Mouse (Mus musculus) ES-Bruce4 (cell line): ENCODE measurements around the gene F7.

Experiments used
- CTCF ChIP-seq: IDR thresholded peaks from one replicate; pipeline ENCODE4 v1.8.1; 2011; ENCODE audit warnings: low read depth, low read length
- EP300 ChIP-seq: IDR thresholded peaks from 2 replicates; pipeline ENCODE4 v1.6.1; 2011; ENCODE audit warnings: low read depth, low read length; ENCODE audit not compliant: insufficient read depth
- POLR2A ChIP-seq: IDR thresholded peaks from one replicate; pipeline ENCODE4 v1.8.1; 2011; ENCODE audit warnings: low read length; ENCODE audit not compliant: insufficient read depth

GRCm38 (mm10) chr8:13028482-13028881, 2.6 kb downstream of the F7 start:
- TF ChIP-seq CTCF (no peak), EP300 (no peak), POLR2A (no peak)
